Mouse (Mus musculus) heart, embryonic 12.5 days (tissue): Measurements from ENCODE around the gene Npl. TPM values are rescaled to one million over a fixed set of nuclear protein-coding genes. Genes with fewer than 3 reads are reported as not detected.

Experiments used
- ATAC-seq: fragments of 200-750 bp; cut with Nextera tagmentation; 2 replicates; pipeline ENCODE4 v1.8.0; 2017; ENCODE audit warnings: moderate TSS enrichment, moderate library complexity; ENCODE audit not compliant: insufficient number of reproducible peaks, low FRiP score
- H3K27ac ChIP-seq: fragments of 300-500 bp; sonication (generic); 2 replicates; pipeline ENCODE4 v1.5.1; 2016; ENCODE audit warnings: mild to moderate bottlenecking, moderate library complexity; ENCODE audit not compliant: poor library complexity, severe bottlenecking
- H3K27me3 ChIP-seq: fragments of 300-500 bp; sonication (generic); replicated peaks from 2 replicates; pipeline ENCODE4 v1.6.1; 2016; ENCODE audit warnings: mild to moderate bottlenecking, moderate library complexity
- H3K36me3 ChIP-seq: fragments of 300-500 bp; sonication (generic); 2 replicates; pipeline ENCODE4 v1.6.1; 2016; ENCODE audit warnings: mild to moderate bottlenecking, moderate library complexity
- H3K4me1 ChIP-seq: fragments of 300-500 bp; sonication (generic); replicated peaks from 2 replicates; pipeline ENCODE4 v1.6.1; 2016; ENCODE audit warnings: mild to moderate bottlenecking
- H3K4me2 ChIP-seq: fragments of 300-500 bp; sonication (generic); 2 replicates; pipeline ENCODE4 v1.6.1; 2016; ENCODE audit warnings: mild to moderate bottlenecking, moderate library complexity
- H3K4me3 ChIP-seq: fragments of 300-500 bp; sonication (generic); 2 replicates; pipeline ENCODE4 v1.5.1; 2016; ENCODE audit warnings: mild to moderate bottlenecking
- H3K9ac ChIP-seq: fragments of 300-500 bp; sonication (generic); 2 replicates; pipeline ENCODE4 v1.6.1; 2016; ENCODE audit warnings: mild to moderate bottlenecking, moderate library complexity
- H3K9me3 ChIP-seq: fragments of 300-500 bp; sonication (generic); replicated peaks from 2 replicates; pipeline ENCODE4 v1.6.1; 2016; ENCODE audit warnings: mild to moderate bottlenecking, moderate library complexity
- WGBS: fragments of 180-500 bp; shearing (Covaris S2); methylation state at CpG from one replicate; pipeline ENCODE4 v1.1.7; 2016; 5-methylcytosine and 5-hydroxymethylcytosine counted together
- polyA plus RNA-seq: library from polyadenylated mRNA; unstranded; fragments of >200 nt; fragmentation: Nextera tagmentation; extraction: Ambion mirVana; gene quantifications from 2 replicates; pipeline ENCODE4 v1.2.1, GENCODE M21; 2016

Npl gene
- polyA plus RNA-seq = 6.6 and 7.4 TPM in 2 replicates

DNA sequence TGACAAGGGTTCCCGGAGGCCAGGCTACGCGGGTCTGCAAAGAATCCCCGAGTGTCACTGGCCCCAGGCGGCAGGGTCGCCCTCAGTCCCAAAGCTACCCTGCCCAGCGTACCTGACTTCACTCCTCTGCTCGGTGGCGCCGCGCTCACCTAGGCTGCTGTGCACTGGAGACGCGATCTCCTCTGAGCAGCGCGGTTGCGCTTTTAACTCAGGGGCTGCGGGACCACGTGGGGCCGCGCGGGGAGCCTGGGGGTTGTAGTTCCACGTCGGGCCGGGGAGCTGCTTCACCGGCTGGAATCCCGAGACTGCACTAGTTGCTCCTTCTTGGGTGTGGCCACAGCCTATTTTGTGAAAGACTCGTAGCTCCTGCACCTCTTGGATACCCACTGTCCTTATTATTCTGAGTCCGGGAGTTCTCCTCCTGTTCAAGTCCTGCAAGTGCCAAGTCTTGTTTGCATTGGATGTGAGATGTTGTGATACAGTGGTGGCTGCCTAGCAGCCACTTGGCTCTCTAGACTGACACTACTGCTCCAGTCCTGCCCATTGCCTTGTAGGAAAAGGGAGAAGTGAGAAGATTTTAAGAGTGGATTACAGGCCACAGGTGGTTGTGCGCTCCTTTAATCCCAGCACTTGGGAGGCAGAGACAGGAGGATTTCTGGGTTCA is at the start of gene Npl:
TSS of gene Npl (minus strand) at position 510 of the 664 bp plus-strand sequence.
- Histone ChIP-seq H3K9me3 (no peaks in the 10 kb centered on the region), H3K27me3 (0 out of 2 replicates have a peak, but pooled peaks cover 11% of the 10 kb centered on the region), H3K9ac (peak within 1 kb of the TSS; percentile 80), H3K4me2 (peak within 1 kb of the TSS; percentile 83), H3K4me3 (peak within 1 kb of the TSS; percentile 71), H3K27ac (no peak within 1 kb of the TSS), H3K36me3 (no peaks in the 10 kb centered on the region), H3K4me1 (no peaks in the 10 kb centered on the region)
- WGBS = 6% methylated on average over 29 of the region's 29 CpGs
- ATAC-seq = peak; percentile 86

DNA sequence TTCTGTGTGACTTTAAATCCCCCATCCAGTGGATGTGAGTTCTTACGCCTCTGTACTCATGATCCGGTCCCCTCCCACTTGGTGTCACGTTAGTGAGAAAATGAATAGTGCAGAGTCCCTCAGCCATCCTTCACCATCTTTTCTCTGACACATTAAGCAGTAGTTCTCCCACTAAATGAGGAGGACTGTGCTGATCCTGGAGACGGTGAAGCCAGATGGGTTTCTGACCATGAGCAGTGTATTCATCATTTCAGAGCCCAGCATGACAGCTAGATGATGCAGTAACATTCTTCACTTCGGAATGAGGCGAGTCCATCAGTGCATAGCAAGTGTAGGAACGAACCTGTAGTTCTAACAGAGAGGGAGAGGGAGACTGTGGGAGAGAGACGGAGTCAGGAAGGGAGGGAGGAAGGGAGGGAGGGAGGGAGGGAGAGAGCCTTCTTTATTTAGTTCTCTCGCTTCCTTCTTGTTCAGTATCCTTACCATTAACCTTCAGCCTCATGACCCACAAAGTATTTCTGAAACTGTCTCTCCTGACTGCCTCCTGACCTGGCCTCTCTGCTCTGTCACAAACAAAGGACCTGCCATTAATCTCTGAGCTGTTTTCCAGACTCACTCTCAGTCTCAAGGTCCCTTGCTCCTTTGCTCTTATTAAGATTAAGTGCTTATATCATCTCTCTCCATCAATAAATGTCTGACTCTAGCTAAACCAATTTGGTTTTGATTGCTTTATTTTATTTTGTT is 49.6 kb upstream of the Npl start:
- no peaks in the 10 kb centered on the region for H3K9me3 ChIP-seq
- no peak overlapping the region for H3K9ac ChIP-seq
- no peak for ATAC-seq
- WGBS = 42% methylated on average over 9 of the region's 9 CpGs
- H3K4me2 ChIP-seq = peak overlapping the region; percentile 19; the same call in 1 of the 2 replicates
- H3K27me3 ChIP-seq = no peaks in the 10 kb centered on the region
- peaks cover 38% of the 10 kb centered on the region for H3K4me1 ChIP-seq
- H3K27ac ChIP-seq = peak overlapping the region; percentile 69
- no peak overlapping the region for H3K4me3 ChIP-seq
- no peaks in the 10 kb centered on the region for H3K36me3 ChIP-seq

GRCm38 (mm10) chr1:153598773-153599172 is 48.9 kb upstream of the Npl start:
- H3K36me3 ChIP-seq = no peaks in the 10 kb centered on the region
- ATAC-seq = peak; percentile 82
- H3K9ac ChIP-seq = no peak overlapping the region
- no peak overlapping the region for H3K4me3 ChIP-seq
- H3K27me3 ChIP-seq = no peaks in the 10 kb centered on the region
- H3K27ac ChIP-seq = peak overlapping the region; percentile 6; the same call in 1 of the 2 replicates
- WGBS = 25% methylated on average over 2 of the region's 2 CpGs
- no peak overlapping the region for H3K4me2 ChIP-seq
- peaks cover 38% of the 10 kb centered on the region for H3K4me1 ChIP-seq
- no peaks in the 10 kb centered on the region for H3K9me3 ChIP-seq

- H3K9ac ChIP-seq = no peak overlapping the region
- no peak overlapping the region for H3K4me3 ChIP-seq
- no peak overlapping the region for H3K27ac ChIP-seq
- ATAC-seq = no peak
- no peaks in the 10 kb centered on the region for H3K9me3 ChIP-seq
- no peaks in the 10 kb centered on the region for H3K36me3 ChIP-seq
- H3K27me3 ChIP-seq = no peaks in the 10 kb centered on the region
- H3K4me1 ChIP-seq = peaks cover 9% of the 10 kb centered on the region
- no peak overlapping the region for H3K4me2 ChIP-seq
- 86% methylated on average over 2 of the region's 2 CpGs for WGBS
Observed at GRCm38 (mm10) chr1:153593678-153594077, 43.8 kb upstream of the Npl start.

- Histone ChIP-seq H3K9me3 (no peaks in the 10 kb centered on the region), H3K4me2 (no peak overlapping the region), H3K4me1 (peaks cover 19% of the 10 kb centered on the region), H3K27ac (no peak overlapping the region), H3K9ac (no peak overlapping the region), H3K27me3 (no peaks in the 10 kb centered on the region), H3K4me3 (no peak overlapping the region), H3K36me3 (no peaks in the 10 kb centered on the region)
- 84% methylated on average over 2 of the region's 2 CpGs for WGBS
- no peak for ATAC-seq
Observed at GRCm38 (mm10) chr1:153590176-153590734, 40.4 kb upstream of the Npl start.

DNA sequence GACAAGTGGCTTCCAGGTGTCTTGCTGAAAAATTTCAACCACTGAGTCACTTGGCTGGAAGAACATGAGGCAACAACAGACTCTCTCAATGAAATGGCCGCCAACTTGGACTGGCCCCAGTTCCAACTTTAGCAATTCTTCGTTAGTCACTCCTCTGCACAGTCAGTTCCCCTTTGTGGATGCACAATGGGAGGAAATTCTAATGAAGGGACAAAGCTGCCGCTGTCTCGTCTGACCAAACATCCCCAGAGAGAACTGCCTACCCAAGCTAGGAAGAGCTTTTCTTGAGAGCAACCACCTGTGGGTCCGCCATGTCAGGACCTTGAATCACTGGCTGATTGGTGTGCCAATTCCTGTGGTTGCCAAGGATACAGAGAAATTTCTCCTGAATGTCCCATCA is 38.1 kb upstream of the Npl start:
- 75% methylated on average over 5 of the region's 5 CpGs for WGBS
- Histone ChIP-seq H3K4me1 (peaks cover 22% of the 10 kb centered on the region), H3K9ac (no peak overlapping the region), H3K4me2 (no peak overlapping the region), H3K9me3 (no peaks in the 10 kb centered on the region), H3K27me3 (no peaks in the 10 kb centered on the region), H3K4me3 (no peak overlapping the region), H3K36me3 (no peaks in the 10 kb centered on the region), H3K27ac (no peak overlapping the region)
- ATAC-seq = no peak

- Histone ChIP-seq H3K9ac (no peak overlapping the region), H3K4me3 (no peak overlapping the region), H3K27me3 (no peaks in the 10 kb centered on the region), H3K4me1 (peaks cover 22% of the 10 kb centered on the region), H3K36me3 (no peaks in the 10 kb centered on the region), H3K27ac (no peak overlapping the region; the same call in 1 of the 2 replicates), H3K9me3 (no peaks in the 10 kb centered on the region), H3K4me2 (no peak overlapping the region)
- WGBS = 75% methylated on average over 10 of the region's 10 CpGs
- ATAC-seq = no peak
Observed at GRCm38 (mm10) chr1:153586826-153587225, 37.0 kb upstream of the Npl start.

DNA sequence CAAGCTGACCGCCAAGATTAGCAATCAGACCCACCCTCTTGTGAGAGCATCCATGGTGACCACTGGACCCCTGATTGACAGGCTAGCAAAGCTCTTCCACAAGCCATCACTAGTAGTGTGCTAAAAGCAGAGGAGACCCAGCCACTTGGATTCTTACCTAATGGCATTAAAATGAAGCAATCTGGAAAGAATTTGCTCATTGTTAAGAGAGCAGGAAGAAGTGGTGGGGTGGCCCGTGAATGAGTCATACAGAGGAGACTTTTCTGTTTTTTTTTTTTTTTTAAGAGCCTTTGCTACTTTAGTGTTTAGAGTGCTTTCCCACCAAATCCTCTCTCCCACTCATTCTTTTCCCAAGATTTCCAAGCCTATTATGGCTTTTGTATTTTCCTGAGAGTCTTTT is 35.9 kb upstream of the Npl start:
- H3K27ac ChIP-seq = peak overlapping the region; percentile 73; the same call in 1 of the 2 replicates
- H3K4me2 ChIP-seq = no peak overlapping the region
- H3K4me1 ChIP-seq = peaks cover 22% of the 10 kb centered on the region
- no peaks in the 10 kb centered on the region for H3K36me3 ChIP-seq
- H3K9me3 ChIP-seq = no peaks in the 10 kb centered on the region
- ATAC-seq = 0 out of 2 replicates have a peak, but pooled peaks have one; percentile 48
- no peaks in the 10 kb centered on the region for H3K27me3 ChIP-seq
- 38% methylated on average over 2 of the region's 2 CpGs for WGBS
- H3K4me3 ChIP-seq = no peak overlapping the region
- H3K9ac ChIP-seq = no peak overlapping the region

DNA sequence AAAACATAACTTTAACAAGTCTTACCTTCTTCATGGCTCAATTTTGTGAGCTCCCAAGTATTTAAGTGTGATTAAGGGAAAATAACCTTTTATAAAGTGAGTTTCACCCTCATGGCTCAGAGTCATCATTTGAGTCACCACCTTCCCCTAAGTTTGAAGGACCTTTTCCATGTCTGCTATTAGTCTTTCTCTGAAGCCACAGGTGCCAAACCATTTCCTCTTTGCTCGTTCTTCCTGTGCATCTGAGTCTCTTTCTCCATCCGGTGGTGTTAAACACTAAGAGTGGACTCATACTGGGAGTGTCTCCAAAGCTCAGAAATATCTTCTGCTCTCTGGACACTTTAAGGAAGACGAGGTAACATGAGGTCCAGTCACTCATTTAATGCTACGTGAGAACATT is 33.3 kb upstream of the Npl start:
- no peak overlapping the region for H3K4me3 ChIP-seq
- 61% methylated on average over 4 of the region's 4 CpGs for WGBS
- ATAC-seq = no peak
- no peak overlapping the region for H3K4me2 ChIP-seq
- H3K9me3 ChIP-seq = no peaks in the 10 kb centered on the region
- no peak overlapping the region for H3K9ac ChIP-seq
- no peaks in the 10 kb centered on the region for H3K36me3 ChIP-seq
- H3K27me3 ChIP-seq = no peaks in the 10 kb centered on the region
- no peak overlapping the region for H3K27ac ChIP-seq
- H3K4me1 ChIP-seq = peaks cover 18% of the 10 kb centered on the region

- Histone ChIP-seq H3K4me3 (no peak overlapping the region), H3K4me1 (no peaks in the 10 kb centered on the region), H3K27ac (no peak overlapping the region), H3K9me3 (no peaks in the 10 kb centered on the region), H3K4me2 (no peak overlapping the region), H3K36me3 (no peaks in the 10 kb centered on the region), H3K27me3 (no peaks in the 10 kb centered on the region), H3K9ac (no peak overlapping the region)
- 74% methylated on average over 3 of the region's 3 CpGs for WGBS
- no peak for ATAC-seq
Observed at GRCm38 (mm10) chr1:153574730-153575129, 24.9 kb upstream of the Npl start.

DNA sequence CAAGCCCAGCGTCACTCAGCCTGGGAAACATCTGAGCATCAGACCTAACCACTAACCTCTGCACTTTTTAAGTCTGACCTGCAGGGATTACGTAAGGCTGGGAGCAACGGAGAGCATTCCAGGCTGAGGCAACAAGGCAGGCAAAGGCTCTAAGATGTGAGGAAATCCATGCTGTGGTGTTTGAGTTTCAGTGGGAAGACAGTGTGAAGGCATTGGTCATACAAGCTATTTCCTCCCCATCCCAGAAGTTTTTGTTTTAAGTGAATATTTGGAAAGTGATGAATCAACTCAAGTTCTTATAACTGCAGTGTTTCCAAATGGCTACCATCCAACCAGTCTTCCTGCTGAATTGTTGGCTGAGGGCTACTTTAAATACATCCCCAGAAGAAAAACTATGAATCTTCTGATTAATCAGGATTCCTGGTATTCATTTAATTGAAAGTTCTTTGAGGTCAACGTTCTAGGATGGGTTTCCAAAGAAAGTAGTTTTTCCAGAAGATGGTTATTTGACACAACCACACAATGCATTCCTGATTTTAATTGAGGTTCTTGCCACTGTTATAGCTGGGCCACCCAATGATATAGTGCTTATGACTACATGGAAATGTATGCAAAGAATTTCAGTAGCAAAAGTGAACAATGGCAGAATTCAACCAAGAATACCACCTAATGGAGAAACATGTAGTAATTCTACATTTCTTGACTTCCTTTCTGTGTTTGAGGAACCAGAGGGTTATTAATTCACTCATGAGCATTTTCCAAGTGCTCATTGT is 22.6 kb upstream of the Npl start:
- H3K4me2 ChIP-seq = no peak overlapping the region
- H3K4me3 ChIP-seq = no peak overlapping the region
- H3K36me3 ChIP-seq = no peaks in the 10 kb centered on the region
- H3K27ac ChIP-seq = no peak overlapping the region
- no peak overlapping the region for H3K9ac ChIP-seq
- no peaks in the 10 kb centered on the region for H3K4me1 ChIP-seq
- WGBS = 69% methylated on average over 4 of the region's 4 CpGs
- ATAC-seq = no peak
- H3K9me3 ChIP-seq = no peaks in the 10 kb centered on the region
- no peaks in the 10 kb centered on the region for H3K27me3 ChIP-seq
